Mouse (Mus musculus) adrenal gland, postnatal 14 days (tissue): Measurements from ENCODE around the gene Celf3. TPM values are rescaled to one million over a fixed set of nuclear protein-coding genes. Genes with fewer than 3 reads are reported as not detected.

ENCODE experiments used
- DNase-seq: peaks from one replicate; pipeline ENCODE4 v3.0.0; 2021; ENCODE audit warnings: mixed read lengths
- long read RNA-seq, 2 experiments: library from polyadenylated mRNA; stranded (forward); transcript quantifications; one replicate each; pipeline ENCODE4 v2.0.0; 2021
- total RNA-seq: library from RNA; stranded (reverse); gene quantifications from 2 replicates; pipeline ENCODE4 v1.2.3, GENCODE M21; 2021

Celf3 gene
- total RNA-seq: 21.8 and 28.1 TPM in 2 replicates
- long read RNA-seq, experiment 1, partial matches to known transcripts: 0 of 2 reads
- long read RNA-seq, experiment 1, other reads (novel, unspliced or antisense): 2 of 2 reads
- long read RNA-seq, experiment 2, partial matches to known transcripts: 0 of 3 reads
- long read RNA-seq, experiment 2, other reads (novel, unspliced or antisense): 3 of 3 reads

DNA sequence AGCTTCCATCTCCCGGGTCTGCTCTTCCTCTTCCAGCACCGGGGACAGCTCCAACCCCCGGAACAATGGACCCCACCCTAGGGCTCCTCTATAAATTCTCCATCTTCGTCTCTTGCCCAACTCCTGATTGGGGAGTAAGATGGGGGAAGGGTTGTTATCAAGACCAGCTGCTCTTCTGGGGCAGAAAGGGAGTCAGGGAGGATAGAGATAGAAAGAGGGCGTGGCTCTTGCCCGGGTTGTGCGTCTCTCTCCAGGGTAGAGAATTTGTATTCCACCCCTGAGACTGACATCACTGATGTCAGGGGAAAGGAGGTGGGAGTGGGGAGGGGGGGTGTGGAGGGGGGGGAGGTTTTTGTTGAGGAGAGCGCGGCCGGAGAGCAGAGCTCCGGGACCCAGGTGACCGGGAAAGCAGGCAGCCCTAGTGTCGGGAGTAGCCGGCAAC, at the start of gene Celf3:
TSS of gene Celf3 (plus strand) at position 315 of the 442 bp plus-strand sequence.
- peak; percentile 52 for DNase-seq

DNA sequence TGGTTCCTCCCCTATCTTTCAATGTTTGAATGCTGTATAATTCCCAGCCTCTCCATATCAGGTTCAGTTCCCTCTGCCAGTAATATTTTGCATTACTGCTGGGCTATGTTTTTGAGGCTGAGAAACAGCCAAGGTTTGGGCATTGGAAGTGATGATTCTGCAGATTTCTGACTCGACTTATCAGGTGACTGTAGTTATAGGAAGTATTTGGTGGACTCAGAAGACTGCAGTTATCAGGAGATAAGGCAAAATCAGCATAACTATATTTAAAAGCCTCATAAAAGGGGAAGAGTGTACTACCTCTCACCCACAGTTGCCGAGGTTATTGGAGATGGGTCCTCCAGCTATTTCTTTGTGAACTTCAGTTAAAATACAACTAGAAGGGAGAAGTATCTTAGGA, 47.1 kb upstream of the Celf3 start:
- no peak for DNase-seq

DNA sequence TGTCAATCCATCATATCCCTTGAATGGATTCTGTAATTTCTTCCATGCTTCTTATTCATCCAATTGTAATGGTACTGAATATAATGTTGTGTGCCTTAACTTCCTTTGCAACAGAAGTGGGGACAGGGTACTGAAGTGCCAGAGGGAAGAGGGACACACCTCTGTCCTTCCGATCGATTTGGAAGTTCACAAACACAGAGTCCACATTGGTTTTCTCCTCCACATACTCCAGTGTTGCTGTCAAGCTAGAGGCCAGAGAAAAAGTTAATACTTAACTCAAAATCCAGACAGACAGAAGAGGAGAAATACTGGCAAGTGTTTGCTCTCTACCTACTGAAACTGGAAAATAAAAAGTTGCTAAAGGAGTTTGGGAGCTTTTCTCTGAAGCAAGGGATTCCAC, 43.8 kb upstream of the Celf3 start:
- no peak for DNase-seq

DNA sequence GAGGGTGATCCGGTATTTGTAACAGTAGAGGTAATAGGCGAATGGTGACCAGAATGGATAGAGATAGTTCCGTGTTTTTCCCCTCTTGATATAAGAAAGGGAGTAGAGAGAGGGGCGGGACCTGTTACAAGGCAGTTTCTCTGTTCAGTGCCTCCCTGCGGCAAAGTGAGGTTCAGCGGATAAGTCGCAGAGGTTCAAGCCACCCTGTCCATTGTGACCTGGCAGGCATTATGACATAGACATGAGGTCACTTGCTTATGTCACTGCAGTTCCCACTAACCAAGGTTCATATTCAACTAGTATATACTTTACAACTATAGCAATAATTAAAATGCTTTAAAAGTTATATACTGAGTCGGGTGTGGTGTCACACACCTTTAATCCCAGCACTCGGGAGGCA, 41.7 kb upstream of the Celf3 start:
- no peak for DNase-seq

DNA sequence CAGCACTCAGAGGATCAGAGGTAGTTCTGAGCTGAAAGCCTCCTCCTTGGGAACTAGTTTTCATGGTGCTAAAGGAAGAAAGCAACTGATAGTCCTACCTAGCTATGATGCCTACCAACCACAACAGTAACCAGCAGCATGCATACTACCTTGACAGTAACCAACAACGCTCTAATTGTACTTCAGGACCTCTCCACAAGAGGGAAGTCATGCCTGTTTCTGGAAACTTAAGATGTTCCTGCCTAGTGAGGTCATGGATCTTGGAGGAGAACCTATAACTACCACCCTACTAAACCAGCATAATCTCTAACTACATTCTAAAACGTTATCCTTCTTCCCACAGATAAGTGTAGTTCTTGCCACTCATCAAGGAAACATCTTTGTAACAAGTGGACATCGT, 36.9 kb upstream of the Celf3 start:
- DNase-seq: no peak

DNA sequence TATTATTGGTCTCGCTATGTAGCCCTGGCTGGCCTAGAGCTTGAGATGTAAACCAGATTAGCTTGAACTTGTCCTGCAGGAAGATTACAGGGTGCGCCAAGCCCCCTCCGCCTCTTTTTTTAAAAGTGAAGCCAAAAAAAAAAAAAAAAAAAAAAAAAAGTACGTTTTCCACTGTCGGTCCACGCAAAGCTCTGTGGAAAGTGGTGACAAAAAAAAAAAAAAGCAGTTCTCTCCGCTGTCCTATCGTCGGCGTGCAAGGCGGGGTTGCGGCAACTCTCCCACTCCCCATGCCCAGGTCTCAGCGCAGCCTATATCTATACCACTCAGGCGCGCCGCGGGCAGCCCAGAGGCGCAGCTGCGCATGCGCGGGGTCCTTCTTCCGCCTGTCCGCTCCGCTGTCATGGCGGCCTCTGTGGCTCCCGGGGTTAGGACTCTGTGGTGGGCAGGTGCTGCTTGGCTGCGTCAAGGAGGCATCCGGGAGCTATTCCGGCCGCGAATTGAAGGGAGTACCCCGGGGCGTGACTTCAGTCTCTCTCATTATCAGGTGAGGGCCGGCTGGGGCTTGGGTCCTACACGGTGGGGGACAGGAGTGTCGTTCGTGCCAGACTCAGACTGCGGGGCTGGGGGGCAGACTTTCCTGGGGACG, 35.0 kb upstream of the Celf3 start, which contains the start of gene Mrpl9:
TSS of gene Mrpl9 (plus strand) at position 368 of the 646 bp plus-strand sequence.
- peak; percentile 97 for DNase-seq

DNA sequence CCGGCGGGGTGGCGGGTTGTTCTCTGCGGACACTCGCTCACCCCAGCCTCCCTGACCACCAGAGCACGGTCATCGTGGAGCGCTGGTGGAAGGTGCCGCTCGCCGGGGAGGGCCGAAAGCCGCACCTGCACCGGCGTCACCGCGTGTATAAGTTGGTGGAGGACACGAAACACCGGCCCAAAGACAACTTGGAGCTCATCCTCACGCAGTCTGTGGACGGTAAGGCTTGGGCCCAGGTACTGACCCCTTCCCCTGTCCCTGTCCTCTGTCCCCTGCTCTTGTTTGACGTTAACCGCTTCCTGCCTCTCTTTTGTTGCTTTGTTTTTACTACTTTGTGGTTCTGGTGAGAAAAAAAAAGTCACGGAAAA, 34.5 kb upstream of the Celf3 start, which contains the start of gene Oaz3:
TSS of gene Oaz3 (minus strand) at position 319 of the 368 bp plus-strand sequence.
- DNase-seq: no peak

DNA sequence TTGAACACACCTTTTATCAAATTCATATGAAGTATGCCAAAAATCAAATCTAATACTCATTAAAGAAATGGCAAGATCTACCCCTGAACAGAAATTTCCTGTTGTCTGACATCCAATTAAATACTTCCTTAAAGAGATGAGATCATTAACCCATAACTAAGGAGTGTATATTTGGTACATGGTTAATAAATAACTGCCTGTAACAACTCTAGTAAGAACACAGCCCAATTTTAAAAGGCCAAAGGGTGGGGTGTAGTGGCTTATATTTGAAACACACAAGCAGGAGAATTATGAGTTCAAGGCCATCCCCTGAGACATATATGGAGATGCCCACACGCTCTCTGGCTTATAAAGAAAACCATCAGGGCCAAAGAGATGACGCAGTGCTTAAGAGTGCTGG, 28.7 kb upstream of the Celf3 start:
- DNase-seq: no peak

DNA sequence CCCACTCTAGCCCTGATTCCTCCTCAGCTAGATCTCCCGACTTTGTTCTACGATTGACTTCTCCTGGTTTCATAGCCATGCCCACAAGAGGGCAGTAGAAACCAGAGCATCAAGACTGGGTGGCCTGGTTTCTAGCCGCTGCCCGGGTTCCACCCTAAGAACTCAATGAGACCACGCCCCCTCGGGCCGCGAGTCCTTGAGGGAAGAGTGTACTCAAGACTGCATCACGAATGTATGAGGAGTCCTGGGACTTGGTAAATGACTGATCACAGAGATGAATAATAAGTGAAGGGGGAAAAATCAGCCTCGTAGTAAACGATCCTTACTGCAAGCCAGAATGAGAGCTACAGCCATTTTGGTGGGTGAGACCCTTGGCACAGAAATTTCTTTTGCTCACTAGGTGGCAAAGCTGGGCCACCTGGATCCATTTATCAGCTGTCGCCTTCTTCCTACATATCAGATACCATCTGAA, 21.5 kb upstream of the Celf3 start:
- DNase-seq: peak; percentile 91

DNA sequence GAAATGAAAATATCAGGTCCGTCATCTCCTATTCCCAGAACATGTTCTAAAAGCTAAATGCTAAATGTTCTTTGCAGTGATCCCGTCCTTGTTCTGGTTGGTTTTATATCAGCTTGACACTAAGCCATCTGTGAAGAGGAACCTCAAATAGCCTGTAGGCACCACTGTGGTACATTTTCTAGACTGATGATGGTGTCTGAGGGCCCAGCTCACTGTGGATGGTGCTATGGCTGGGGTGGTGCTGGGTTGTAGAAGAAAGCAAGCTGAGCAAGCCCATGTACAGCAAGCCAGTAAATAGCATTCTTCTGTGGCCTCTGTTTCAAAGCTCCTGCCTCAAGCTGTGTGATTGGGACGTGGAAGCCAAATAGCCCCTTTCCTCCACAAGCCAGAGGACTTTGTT, 21.0 kb upstream of the Celf3 start:
- DNase-seq: no peak

DNA sequence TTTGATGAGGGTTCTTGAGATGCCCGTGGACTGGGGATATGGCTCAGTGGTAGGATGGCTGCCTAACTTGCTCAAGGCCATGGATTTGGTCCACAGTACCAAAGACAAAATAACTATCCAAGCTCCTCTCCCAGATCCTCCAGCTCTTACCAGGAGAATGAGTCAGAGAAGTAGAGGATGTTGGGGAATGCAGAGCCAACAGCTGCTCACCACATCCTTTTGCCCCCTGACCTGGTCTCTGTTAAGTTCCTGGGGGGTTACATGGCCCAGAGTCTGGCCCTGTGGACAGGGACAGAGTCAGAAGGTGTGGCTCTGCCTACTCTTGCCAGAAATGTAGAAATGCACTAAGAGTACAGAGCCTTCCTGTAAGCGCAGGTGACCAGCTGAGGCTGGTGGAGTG, 18.3 kb upstream of the Celf3 start:
- DNase-seq: no peak

DNA sequence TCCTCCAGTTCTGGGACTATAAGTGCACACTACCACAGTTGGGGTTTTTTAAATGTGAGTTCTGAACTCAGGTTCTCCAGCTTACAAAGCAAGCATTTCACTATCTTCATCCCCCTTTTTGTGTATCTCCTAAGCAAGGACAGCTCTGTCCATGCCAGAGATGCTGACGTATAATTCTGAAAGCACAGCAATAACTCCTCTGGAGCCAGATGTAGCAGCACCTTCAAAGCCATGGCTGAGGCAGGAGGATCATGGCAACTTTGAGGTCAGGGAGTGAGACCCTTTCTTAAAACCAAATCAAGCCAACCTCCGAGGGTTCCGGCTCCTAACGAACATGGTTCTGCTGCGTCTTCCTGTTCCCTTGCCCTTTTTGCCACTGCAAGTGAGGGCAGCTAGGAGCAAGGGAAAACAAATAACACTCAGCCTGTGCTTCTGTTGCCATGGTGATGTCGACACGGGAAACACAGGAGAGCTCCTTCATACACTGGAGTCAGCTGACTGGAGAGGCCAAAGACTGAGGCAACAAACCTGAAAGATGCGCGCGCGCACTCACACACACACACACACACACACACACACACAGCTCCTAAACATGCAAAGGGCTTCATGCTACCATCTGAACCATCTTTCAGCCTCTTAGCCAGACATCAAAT, 14.0 kb upstream of the Celf3 start:
- DNase-seq: peak; percentile 29

DNA sequence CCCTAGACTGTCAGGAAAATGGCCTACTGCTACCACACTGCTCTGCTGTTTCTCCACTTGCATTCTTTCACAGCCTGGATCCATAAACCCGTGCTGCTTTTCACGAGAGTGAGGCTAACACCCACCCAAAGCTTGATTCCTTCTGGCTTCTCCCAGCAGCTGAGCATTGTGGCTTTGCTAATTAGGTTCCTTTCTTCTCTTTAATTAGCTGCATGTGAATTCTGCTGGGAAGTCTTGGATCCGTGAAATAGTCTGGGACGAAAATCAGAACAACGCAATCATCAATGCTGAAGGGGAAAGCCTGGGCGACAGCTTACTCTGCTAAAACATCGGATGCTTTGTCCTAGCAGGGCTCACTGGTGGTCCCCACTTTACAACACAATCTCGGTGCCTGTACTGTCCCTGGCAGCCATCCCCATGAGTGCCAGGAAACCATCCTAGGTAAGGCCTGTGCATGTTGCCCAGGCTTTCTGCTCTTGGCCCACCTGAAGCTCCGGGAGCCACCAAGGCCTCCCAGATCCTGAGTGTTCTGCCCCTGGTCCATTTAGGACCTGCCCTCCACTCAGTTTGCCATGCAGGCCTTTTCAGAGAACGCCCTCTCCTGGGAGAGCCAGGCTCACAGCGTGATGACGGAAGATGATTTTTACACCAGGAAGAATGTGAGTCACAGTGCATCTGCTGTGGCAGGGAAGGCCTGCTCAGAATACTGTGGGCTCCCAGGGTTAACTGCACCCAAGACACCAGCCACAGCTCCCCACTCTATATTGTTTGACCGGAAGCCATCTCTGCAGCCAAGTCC, 12.3 kb upstream of the Celf3 start:
- DNase-seq: no peak

DNA sequence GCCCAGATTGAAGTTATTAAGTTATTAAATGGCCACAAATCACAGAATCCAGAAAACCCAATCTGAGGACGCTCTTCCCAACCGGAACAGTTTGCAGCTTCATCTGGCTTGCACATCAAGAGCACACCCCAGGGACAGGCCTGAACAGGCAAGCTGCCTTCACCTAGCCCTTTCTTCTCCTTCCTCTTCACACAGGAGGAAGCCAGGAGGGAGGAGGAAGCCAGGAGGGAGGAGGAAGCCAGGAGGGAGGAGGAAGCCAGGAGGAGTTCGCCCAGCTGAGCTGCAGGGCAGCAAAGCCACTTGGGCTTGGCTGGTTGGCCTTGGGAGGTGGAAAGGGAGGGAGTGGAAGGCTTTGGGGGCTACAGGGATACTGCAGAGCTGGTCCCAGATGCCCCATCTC, 9.2 kb upstream of the Celf3 start:
- DNase-seq: no peak

DNA sequence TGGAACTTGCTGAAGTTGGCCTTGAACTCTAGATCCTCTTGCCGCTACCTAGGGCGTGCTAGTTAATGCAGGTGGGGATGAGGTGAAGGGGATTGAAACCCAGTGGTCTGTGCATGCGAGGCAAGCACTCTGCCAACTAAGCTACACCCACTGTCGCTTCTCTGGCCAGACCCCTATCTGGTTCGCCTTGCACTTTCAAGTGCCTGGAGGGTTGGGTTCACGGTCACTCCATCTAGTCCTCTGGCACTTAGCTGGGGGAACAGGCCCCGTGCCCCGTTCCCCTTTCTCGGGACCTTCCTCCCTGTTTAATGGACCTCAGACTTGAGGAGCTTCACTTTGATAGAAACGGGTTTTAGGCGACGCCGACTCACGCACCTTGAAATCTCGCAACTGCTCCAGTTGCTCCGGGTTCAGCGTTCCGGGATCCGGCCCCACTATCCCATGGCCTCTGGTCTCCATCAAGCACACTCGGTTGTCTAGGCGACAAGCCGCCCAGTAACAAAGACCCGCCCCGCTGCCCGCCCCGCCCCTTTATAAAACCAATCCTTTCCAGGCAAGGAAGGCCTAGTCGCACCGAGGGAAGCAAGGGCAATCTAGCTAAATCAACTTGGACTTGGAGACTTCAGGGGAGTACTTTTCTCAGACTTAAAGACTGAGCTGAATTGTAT, 5.5 kb upstream of the Celf3 start:
- peak; percentile 65 for DNase-seq

DNA sequence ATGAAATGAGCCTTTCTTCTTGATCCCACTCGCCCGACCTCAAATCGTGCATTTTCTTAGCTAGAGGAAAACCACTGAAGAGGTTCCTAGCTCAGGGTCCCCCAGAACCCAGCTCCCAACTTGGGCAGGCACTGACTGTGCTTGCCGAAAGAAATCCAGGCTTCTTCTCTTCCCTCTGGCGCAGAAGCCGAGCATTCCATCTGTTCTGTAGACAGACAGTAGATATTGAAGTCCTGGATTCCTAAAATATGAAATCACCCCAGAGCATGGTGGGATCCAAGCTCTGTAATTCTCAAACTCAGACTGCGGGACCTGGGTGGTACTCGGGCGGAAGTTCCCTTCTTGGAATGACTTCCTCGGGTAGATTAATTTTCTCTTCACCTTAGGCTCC, 5.0 kb upstream of the Celf3 start:
- DNase-seq: no peak

DNA sequence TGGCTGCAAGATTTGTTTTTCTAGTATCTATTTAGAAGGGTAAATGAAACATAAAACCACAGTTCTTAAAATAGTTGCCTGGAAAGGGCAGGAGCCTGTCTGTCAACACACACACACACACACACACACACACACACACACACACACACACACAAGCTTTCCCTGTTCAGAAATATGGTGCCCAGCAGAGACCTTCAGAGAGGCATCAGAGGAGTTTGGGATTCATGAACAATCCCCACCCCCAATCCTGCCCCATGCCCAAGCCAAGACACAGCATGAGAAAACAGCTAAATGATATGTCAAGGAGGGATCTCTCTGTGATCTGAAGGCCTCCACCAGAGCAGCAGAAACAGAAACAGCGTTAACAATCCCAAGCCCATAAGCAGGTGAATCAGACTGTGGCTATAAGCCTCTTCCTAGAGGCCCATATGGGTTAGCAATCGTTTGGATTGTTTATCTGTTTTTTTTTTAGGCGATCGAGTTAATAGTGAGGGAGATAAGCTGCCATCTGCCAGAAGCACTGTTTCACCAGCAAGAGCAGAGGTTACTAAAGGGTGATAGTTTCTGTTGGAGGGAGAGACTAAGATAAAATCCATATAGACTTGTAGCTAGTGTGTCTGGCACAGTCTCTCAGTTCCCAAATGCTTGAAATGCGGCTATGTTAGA, 4.4 kb upstream of the Celf3 start:
- no peak for DNase-seq

DNA sequence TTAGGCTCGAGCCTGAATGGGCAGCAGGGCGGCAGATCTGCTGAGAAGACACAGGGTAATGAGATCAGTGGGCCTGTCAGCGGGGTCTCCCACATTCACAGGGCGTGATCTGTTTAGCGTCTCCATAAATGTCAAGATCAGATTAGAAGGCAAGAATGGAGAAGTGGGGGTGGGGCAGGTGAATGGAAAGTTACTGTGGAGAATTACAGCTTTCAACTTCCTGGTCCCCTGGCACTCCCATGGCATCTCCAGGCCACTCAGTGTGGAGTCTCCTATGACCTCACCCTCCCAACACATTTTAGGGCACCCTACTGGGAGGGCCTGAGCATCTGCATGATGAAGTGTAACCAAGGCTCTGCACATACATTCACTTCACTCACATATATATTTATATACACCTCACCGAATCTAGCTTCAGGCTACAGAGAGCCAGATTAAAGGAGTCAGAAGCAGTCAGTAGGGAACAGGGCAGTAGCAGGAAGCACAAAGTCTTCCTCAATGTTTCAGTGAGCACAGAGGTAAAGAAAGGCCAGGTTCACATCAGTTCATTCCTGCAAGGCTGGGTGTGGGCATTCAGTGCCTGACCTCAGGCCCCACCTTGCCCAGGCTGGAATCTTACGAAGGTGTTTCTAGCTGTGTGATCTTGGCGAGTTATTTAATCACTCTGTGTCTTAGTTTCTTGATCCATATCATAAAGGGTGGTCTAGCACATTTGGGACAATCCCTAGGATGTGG, 1.6 kb upstream of the Celf3 start:
- peak; percentile 37 for DNase-seq

DNA sequence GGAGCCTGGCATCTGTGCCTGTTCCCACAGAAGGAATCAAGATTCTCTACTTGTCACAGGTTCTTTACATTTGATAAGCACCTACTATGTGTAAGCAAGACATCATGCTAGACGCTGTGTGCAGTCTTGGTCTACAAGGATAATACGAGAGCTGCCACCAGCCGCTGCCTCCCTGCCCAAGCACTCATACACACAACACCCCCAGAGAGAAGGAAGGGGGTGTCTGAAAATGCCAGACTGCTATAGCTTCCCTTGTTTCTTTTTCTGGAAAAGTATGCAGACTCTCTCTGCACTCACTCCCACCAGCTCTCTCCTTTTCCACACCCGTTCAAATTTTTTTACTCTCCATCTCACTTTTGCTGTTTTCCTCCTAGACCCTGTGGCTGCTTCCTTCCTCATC, 651 bp upstream of the Celf3 start:
- no peak for DNase-seq

DNA sequence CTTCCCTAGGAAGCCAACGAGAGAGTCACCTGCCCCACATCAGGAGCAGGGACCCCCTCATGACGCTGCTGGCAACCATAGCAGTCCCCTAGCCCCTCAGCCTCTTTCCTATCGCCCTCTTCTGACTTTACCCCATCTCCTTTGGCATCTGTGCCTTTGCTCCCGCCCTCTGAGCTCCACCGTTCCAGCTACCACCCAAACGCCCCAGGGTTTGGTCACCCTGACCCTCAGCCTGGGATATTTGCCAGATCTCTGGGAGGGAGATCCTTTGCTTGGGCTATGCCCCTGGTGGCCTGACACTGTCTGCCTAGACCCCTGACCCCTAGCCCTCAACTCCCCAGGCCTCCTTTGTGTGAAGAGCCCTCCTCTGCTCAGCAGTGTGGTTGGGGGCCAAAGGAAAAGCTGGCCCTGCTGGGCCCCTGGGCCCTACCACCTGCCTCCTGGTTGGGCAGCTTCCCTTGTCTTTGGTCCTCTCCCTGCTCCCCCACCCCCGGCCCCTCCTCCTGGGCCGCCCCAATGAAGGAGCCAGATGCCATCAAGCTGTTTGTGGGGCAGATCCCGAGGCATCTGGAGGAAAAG, 585 bp downstream of the Celf3 start:
- no peak for DNase-seq

DNA sequence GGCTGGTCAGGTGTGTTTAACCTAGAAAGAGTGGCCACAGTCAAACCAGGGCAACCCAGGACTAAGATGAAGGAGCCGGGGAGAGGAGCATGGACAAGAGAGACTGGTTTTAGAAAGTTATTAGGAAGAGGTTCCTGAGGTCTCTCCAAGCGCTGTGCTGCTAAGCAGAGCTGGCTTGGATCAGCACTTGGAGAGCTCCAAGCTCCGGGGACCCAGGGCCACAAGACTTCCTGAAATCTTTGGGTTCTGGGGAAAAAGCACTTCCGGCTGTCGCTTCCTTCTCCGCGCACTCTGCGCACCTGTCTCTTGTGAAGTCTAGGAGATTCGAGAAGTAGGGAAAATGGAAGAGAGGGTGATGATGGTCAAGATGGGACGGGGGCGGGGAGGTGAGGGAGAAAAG, 1.5 kb downstream of the Celf3 start:
- peak; percentile 67 for DNase-seq
